Comparison of ENCODE assay signal across 8 mouse cellular contexts in the genomic region with DNA sequence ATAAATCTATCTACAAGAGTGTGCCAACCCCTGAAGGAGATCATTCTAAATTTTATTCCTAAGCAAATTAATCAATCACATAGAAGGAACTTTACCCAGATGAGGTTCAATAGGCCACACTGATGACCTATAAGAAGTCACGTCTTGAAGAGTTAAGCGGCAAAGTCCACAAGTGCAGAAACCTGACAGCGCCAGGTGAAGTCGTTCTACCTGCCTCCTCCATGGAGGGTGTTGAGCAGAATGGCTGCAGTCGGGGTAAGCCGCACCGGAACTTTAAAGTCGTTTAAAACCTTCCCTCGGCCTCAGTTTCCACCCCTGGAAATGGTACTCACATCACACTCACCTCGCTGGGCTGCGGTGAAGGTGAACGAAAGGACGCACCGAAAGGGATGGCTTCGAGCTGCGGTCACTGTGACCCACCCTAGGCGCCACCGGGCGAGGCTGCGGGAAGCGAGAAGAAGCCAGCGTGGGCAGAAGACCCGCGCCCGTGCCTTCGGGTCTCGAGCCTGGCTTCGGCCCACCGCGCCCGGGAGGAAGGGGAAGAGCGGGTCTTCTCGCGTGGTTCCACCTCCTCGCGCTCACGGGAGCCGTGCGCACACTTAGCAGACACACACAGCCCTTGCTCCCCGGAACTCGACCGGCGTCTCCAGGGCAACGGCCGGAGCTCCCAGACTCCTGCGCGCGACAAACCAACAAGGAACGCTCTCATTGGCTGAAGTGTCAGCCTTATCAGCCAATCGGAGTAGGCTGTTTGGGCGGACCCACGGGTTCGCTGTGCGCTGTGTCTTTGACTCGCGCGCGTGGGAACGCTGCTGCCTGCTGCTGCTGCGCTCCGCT. TPM values are rescaled to one million over a fixed set of nuclear protein-coding genes. Genes with fewer than 3 reads are reported as not detected.
DNase-seq lines count a peak whose midpoint lies in the region; ATAC-seq and TF ChIP-seq lines count a peak whose summit lies in the region.

A gene (minus strand): TSS at position 660 of the 837 bp plus-strand sequence.

- peaks cover 9 to 31% of the 10 kb centered on the region in 2 experiments for H3K36me3 ChIP-seq in CH12.LX (replicated peaks in 1 of 2; ENCODE audit: control insufficient read depth in 1 of 2, insufficient read depth in 1 of 2, low read length in 1 of 2)
- H3K36me3 ChIP-seq in forebrain, embryonic 11.5 days (ENCODE audit: control insufficient read depth, insufficient read depth, low read length), result no peaks in the 10 kb centered on the region; the same call in 1 of the 2 replicates
- H3K36me3 ChIP-seq in heart, embryonic 16.5 days (ENCODE audit: control insufficient read depth, insufficient read depth), result peaks cover 5% of the 10 kb centered on the region; the same call in 1 of the 2 replicates
- H3K36me3 ChIP-seq in liver, embryonic 15.5 days (replicated peaks), result peaks cover 29% of the 10 kb centered on the region
- H3K36me3 ChIP-seq in neural tube, embryonic 12.5 days, result peaks cover 4% of the 10 kb centered on the region; the same call in 1 of the 2 replicates

- under 1% methylated on average over 55 of the region's 61 CpGs for WGBS in forebrain, embryonic 11.5 days
- WGBS in heart, embryonic 16.5 days, result under 1% methylated on average over 61 of the region's 61 CpGs
- under 1% methylated on average over 61 of the region's 61 CpGs for WGBS in liver, embryonic 15.5 days (ENCODE audit: insufficient replicate concordance)
- under 1% methylated on average over 61 of the region's 61 CpGs for WGBS in neural tube, embryonic 12.5 days

- peak within 1 kb of the TSS; percentile 54 for H3K27ac ChIP-seq in CH12.LX (ENCODE audit: insufficient read depth, low read depth)
- no peak within 1 kb of the TSS for H3K27ac ChIP-seq in forebrain, embryonic 11.5 days (ENCODE audit: low read depth, low read length)
- H3K27ac ChIP-seq in heart, embryonic 16.5 days (ENCODE audit: low read length), result peak within 1 kb of the TSS; percentile 58
- peak within 1 kb of the TSS; percentile 93 for H3K27ac ChIP-seq in liver, embryonic 15.5 days (replicated peaks)
- no peak within 1 kb of the TSS for H3K27ac ChIP-seq in neural tube, embryonic 12.5 days

- H3K9ac ChIP-seq in CH12.LX (ENCODE audit: insufficient read depth, low read depth), result peak within 1 kb of the TSS; percentile 89
- peak within 1 kb of the TSS; percentile 80 for H3K9ac ChIP-seq in forebrain, embryonic 11.5 days (ENCODE audit: low read length)
- H3K9ac ChIP-seq in heart, embryonic 16.5 days (ENCODE audit: low read length), result peak within 1 kb of the TSS; percentile 79
- H3K9ac ChIP-seq in liver, embryonic 15.5 days, result peak within 1 kb of the TSS; percentile 79
- peak within 1 kb of the TSS; percentile 74 for H3K9ac ChIP-seq in neural tube, embryonic 12.5 days

- in situ Hi-C loops in CH12.LX (cut with MboI; ENCODE audit: low pct_ligation_motif_present, low pct_unique_long_range_greater_than_20kb, low sequenced_read_pairs), result no loop called here

- peaks cover 8 to 17% of the 10 kb centered on the region in 2 experiments for H3K4me1 ChIP-seq in CH12.LX (ENCODE audit: control insufficient read depth in 1 of 2, insufficient read depth in 2 of 2)
- H3K4me1 ChIP-seq in forebrain, embryonic 11.5 days (replicated peaks; ENCODE audit: control insufficient read depth, insufficient read depth, low read length), result peaks cover 4% of the 10 kb centered on the region; the same call in 1 of the 2 replicates
- peaks cover 2% of the 10 kb centered on the region; the same call in 1 of the 2 replicates for H3K4me1 ChIP-seq in heart, embryonic 16.5 days (ENCODE audit: control insufficient read depth, insufficient read depth, low read length)
- peaks cover 45% of the 10 kb centered on the region for H3K4me1 ChIP-seq in liver, embryonic 15.5 days (replicated peaks)
- peaks cover 16% of the 10 kb centered on the region for H3K4me1 ChIP-seq in neural tube, embryonic 12.5 days

- TF ChIP-seq RAD21 in CH12.LX (IDR thresholded peaks at IDR 0.05; ENCODE audit: low read depth, low read length), result no peak

- H3K4me3 ChIP-seq in CH12.LX (replicated peaks in 1 of 3; ENCODE audit: low read depth in 2 of 3, low read length in 2 of 3, poor library complexity in 1 of 3), result peak within 1 kb of the TSS; percentile 73 to 97 (median 93)
- H3K4me3 ChIP-seq in forebrain, embryonic 11.5 days (ENCODE audit: low read depth, low read length), result peak within 1 kb of the TSS; percentile 80
- H3K4me3 ChIP-seq in heart, embryonic 16.5 days (ENCODE audit: low read length), result peak within 1 kb of the TSS; percentile 84
- peak within 1 kb of the TSS; percentile 78 for H3K4me3 ChIP-seq in liver, embryonic 15.5 days (replicated peaks)
- peak within 1 kb of the TSS; percentile 66 for H3K4me3 ChIP-seq in neural tube, embryonic 12.5 days

- peak; percentile 91 for TF ChIP-seq POLR2A in CH12.LX (IDR thresholded peaks at IDR 0.05; ENCODE audit: low read depth, low read length)

- TF ChIP-seq CTCF in CH12.LX (conservative IDR thresholded peaks at IDR 0.05 in 1 of 2, IDR thresholded peaks at IDR 0.05 in 1 of 2; ENCODE audit: low read depth in 2 of 2, low read length in 2 of 2), result no peak

- dilution Hi-C loops in CH12.LX (cut with MboI; ENCODE audit: extremely low pct_ligation_motif_present, extremely low pct_unique_long_range_greater_than_20kb, low sequenced_read_pairs), result no loop called here

- H3K27me3 ChIP-seq in CH12.LX (replicated peaks), result no peaks in the 10 kb centered on the region
- H3K27me3 ChIP-seq in forebrain, embryonic 11.5 days (ENCODE audit: control insufficient read depth, insufficient read depth, low read length), result no peaks in the 10 kb centered on the region
- 0 out of 2 replicates have a peak, but pooled peaks cover 3% of the 10 kb centered on the region for H3K27me3 ChIP-seq in heart, embryonic 16.5 days (ENCODE audit: control insufficient read depth, insufficient read depth, low read length)
- no peaks in the 10 kb centered on the region for H3K27me3 ChIP-seq in liver, embryonic 15.5 days
- H3K27me3 ChIP-seq in neural tube, embryonic 12.5 days (replicated peaks), result no peaks in the 10 kb centered on the region

- H3K79me2 ChIP-seq in CH12.LX (replicated peaks; ENCODE audit: control insufficient read depth, extremely low read depth, insufficient read depth, poor library complexity, severe bottlenecking), result peaks cover 42% of the 10 kb centered on the region

- peak; percentile 99 for DNase-seq in CH12.LX (ENCODE audit: extremely low read depth)
- DNase-seq in c-Kit-positive CD71-positive TER-119-negative erythroid progenitor cells, embryonic 14.5 days (ENCODE audit: low read depth), result peak; percentile 98
- peak; percentile 98 for DNase-seq in forebrain, embryonic 11.5 days (ENCODE audit: low spot score)
- peak; percentile 98 for DNase-seq in kidney, postnatal 36 days
- peak; percentile 97 for DNase-seq in telencephalon, adult 2 months (ENCODE audit: low read depth, low spot score)

- H3K9me3 ChIP-seq in CH12.LX (replicated peaks; ENCODE audit: low read length), result peaks cover 8% of the 10 kb centered on the region
- H3K9me3 ChIP-seq in forebrain, embryonic 11.5 days (ENCODE audit: control insufficient read depth, low read length), result no peaks in the 10 kb centered on the region; the same call in 1 of the 2 replicates
- H3K9me3 ChIP-seq in heart, embryonic 16.5 days (replicated peaks; ENCODE audit: control insufficient read depth, low read length), result no peaks in the 10 kb centered on the region
- H3K9me3 ChIP-seq in liver, embryonic 15.5 days (replicated peaks), result no peaks in the 10 kb centered on the region
- no peaks in the 10 kb centered on the region for H3K9me3 ChIP-seq in neural tube, embryonic 12.5 days

- H3K4me2 ChIP-seq in CH12.LX (ENCODE audit: insufficient read depth, low read depth, poor library complexity, severe bottlenecking), result peak within 1 kb of the TSS; percentile 84
- peak within 1 kb of the TSS; percentile 84 for H3K4me2 ChIP-seq in forebrain, embryonic 11.5 days (ENCODE audit: low read depth, low read length, severe bottlenecking)
- peak within 1 kb of the TSS; percentile 93 for H3K4me2 ChIP-seq in heart, embryonic 16.5 days (ENCODE audit: low read depth, low read length)
- H3K4me2 ChIP-seq in liver, embryonic 15.5 days, result peak within 1 kb of the TSS; percentile 89
- H3K4me2 ChIP-seq in neural tube, embryonic 12.5 days (replicated peaks), result peak within 1 kb of the TSS; percentile 85

- TF ChIP-seq EP300 in CH12.LX (IDR thresholded peaks at IDR 0.05; ENCODE audit: low read length), result no peak

- peak; percentile 99 for ATAC-seq in forebrain, embryonic 11.5 days (replicated peaks; ENCODE audit: low FRiP score)
- peak; percentile 98 for ATAC-seq in heart, embryonic 16.5 days (replicated peaks; ENCODE audit: extremely low read depth, insufficient read depth, low FRiP score)
- peak; percentile 94 for ATAC-seq in liver, embryonic 15.5 days (ENCODE audit: insufficient read depth)
- ATAC-seq in neural tube, embryonic 12.5 days (ENCODE audit: low FRiP score, low read depth), result peak; percentile 97

TF ChIP-seq in CH12.LX, 34 proteins besides CTCF, POLR2A, EP300 and RAD21 (continues in another document):
- TF ChIP-seq MAFK (IDR thresholded peaks at IDR 0.05; ENCODE audit: insufficient replicate concordance, low read length) (no peak), ETS1 (conservative IDR thresholded peaks at IDR 0.05; ENCODE audit: low read depth, low read length) (no peak), IRF4 (IDR thresholded peaks at IDR 0.05; ENCODE audit: low read depth, low read length) (peak; percentile 34; the same call in 1 of the 2 replicates), NRF1 (IDR thresholded peaks at IDR 0.05; ENCODE audit: low read depth, low read length) (peak; percentile 77), POLR2AphosphoS2 (IDR thresholded peaks at IDR 0.05; ENCODE audit: low read depth, low read length) (peak; percentile 75; the same call in 1 of the 2 replicates), MXI1 (IDR thresholded peaks at IDR 0.05; ENCODE audit: low read depth, low read length) (peak; percentile 98), JUN (IDR thresholded peaks at IDR 0.05; ENCODE audit: insufficient read depth, low read depth, low read length) (no peak), USF1 (IDR thresholded peaks at IDR 0.05; ENCODE audit: low read depth, low read length) (no peak), TCF12 (IDR thresholded peaks at IDR 0.05; ENCODE audit: low read depth, low read length) (peak; percentile 69), ZMIZ1 (IDR thresholded peaks at IDR 0.05; ENCODE audit: low read depth, low read length) (peak; percentile 36), ZKSCAN1 (IDR thresholded peaks at IDR 0.05; ENCODE audit: borderline replicate concordance, low read depth, low read length) (no peak), ELF1 (IDR thresholded peaks at IDR 0.05; ENCODE audit: low read depth, low read length) (peak; percentile 87)

RNA-seq across cellular contexts. Expression of the gene that starts here (rescaled TPM):
- total RNA-seq in CH12.LX (2012; rRNA removed) (29.0 and 35.8 TPM in 2 replicates), CH12.LX (2014; rRNA removed) (11.8 and 12.0 TPM in 2 replicates)
- 38.9 and 46.0 TPM in 2 replicates for polyA plus RNA-seq in CH12.LX (2012; ENCODE audit: insufficient read length, low read depth)
- 41.8 and 49.1 TPM in 2 replicates for polyA plus RNA-seq in forebrain, embryonic 11.5 days (2014; fragmentation: Nextera tagmentation; extraction: Ambion mirVana)
- polyA plus RNA-seq in heart, embryonic 16.5 days (2015; fragmentation: Nextera tagmentation; extraction: Ambion mirVana), result 23.7 and 27.5 TPM in 2 replicates
- polyA plus RNA-seq in liver, embryonic 15.5 days (2015; fragmentation: Nextera tagmentation; extraction: Ambion mirVana), result 14.3 and 14.7 TPM in 2 replicates
- polyA plus RNA-seq in neural tube, embryonic 12.5 days (2016; fragmentation: Nextera tagmentation; extraction: Ambion mirVana), result 37.2 and 42.4 TPM in 2 replicates

Comparison
In these comparisons a context has a peak if more than half of its experiments do, and no peak if none do; other contexts are left out.
1. H3K27ac ChIP-seq: peak in CH12.LX (single experiment), heart, embryonic 16.5 days (single experiment) and liver, embryonic 15.5 days (single experiment); none in forebrain, embryonic 11.5 days (single experiment) and neural tube, embryonic 12.5 days (single experiment).
2. Peak in every context shown above with its lines, with median percentiles within 50 percentile points of each other: DNase-seq, H3K4me2 ChIP-seq, H3K4me3 ChIP-seq, H3K9ac ChIP-seq and ATAC-seq.